Mouse (Mus musculus): Measurements from ENCODE around the gene Mtmr3.
A peak's percentile ranks its signal among the peaks of the same experiment; 100 is the strongest.

Gene Mtmr3

DNA sequence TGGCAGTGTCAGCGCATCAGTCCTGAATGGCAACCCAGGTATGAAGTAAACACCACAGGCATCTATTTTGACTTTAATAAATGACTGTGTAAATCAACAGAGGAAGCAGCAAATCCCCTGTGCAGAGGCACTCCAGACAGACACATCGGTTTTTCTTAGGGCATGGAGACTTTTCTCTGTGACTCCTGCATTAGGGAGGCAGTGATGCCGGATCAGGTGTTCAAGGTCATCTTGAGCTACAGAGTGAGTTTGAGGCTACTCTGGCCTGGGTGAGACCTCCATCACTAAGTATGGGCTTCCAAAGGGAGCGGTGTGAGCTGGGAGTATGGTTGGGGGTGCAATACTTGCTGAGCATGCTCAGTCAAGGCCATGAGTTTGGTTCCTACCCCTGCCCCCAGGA, 130.0 kb downstream of the Mtmr3 start:
- DNase-seq (ENCODE audit: low read depth, low spot score) = no peak

DNA sequence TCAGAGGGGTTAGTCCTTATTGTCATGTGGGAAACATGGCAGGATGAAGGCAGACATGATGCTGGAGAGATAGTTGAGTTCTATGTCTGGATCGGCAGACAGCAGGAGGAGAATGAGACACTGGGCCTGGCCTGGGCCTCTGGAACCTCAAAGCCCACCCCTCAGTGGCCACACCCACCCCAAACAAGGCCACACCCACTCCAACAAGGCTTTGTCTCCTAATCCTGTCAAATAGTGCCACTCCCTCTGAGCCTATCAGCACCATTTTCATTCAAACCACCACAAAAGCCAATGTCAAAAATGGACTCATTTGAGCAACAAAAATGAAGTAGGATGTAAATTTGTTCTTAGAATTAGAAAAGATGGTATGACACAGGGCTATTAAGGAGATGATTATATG, 130.5 kb downstream of the Mtmr3 start:
- DNase-seq (ENCODE audit: low read depth, low spot score) = no peak

DNA sequence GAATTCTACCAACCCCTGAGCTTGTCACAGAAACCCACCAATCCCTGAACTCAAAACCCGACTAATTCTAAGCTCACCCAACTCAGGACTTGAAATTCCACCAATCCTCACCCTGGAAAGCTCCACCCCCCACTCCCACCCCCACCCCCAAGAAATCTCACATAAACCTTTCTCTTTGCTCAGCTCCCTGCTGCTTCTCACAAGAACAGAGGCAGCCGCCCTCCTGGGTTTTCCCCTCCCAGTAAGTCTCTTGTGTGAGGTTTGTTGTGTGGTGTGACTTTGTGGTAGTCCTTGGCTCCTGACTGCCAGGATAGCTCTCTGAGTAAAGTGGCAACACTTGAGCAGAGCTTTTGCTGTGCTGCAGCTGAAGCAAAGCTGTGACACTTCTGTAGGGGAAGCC, 131.8 kb downstream of the Mtmr3 start:
- no peak for DNase-seq (ENCODE audit: low read depth, low spot score)

DNA sequence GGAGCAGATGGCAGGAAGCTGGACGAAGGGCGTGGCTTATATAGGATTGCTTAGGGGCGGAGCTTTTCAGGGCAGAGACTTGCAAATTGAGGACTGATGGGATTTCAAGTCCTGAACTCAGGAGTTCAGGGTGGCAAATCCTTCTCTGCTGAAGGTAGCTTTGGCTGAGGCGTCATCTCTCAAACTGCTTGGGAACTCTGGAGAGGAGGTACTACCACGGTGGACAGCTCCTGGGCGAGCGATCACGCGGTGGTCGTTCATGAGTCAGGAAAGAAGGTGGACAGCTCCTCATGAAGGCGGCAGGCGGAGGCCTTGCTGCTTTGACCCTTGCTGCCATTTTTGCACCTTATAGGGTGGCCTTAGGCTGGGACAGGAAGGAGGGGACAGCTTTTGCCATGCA, 133.5 kb downstream of the Mtmr3 start:
- DNase-seq (ENCODE audit: low read depth, low spot score) = no peak

DNA sequence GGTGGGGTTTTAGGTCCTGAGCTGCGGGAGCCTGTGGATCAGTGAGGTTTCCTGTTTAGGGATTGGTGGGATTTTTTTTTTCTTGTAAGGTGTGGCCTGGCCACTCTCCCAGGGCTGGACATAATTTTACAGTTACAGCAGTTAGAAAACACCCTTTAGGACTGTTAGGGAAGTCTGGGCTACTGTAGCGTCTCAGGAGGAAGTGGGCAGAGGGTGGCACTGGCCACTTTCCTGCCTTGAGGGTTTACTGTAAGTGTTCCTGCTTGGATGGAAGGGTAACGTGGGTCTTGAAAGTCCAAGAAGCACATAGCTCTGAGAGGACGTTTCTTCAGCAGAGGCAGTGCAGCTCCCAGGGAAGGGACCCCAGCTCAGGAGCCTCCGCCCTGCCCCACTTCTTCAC, 134.0 kb downstream of the Mtmr3 start:
- DNase-seq (ENCODE audit: low read depth, low spot score) = no peak

DNA sequence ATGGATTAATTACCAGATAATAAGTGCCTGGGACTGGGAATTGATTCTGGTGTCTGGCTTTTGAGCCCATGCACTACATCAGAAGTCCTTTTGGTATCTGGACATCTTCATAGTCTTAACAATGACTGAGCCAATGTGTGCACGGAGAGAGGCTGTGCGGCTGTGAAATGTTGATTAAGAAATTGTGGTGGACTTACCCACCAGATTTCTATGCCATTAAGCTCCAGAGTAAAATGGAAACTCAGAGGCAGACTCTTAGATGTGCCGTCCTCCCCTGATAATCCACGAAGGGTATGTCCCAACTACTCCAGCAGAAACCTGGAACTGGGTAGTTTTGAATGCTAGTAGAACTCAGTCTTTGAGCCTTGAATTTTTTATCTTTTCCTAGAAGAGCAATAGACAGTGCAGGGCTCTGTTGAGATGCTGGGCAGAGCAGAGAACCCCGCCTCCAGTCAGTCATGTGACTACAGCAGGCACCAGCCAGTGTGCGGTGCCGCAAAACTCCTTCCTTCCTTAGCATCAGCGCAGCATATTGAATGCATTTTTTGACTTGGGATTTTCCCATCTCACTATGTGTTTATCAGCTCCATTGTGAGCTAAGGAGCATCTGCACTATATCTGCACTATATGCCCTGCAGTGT, 139.6 kb downstream of the Mtmr3 start:
- no peak for DNase-seq (ENCODE audit: low read depth, low spot score)

DNA sequence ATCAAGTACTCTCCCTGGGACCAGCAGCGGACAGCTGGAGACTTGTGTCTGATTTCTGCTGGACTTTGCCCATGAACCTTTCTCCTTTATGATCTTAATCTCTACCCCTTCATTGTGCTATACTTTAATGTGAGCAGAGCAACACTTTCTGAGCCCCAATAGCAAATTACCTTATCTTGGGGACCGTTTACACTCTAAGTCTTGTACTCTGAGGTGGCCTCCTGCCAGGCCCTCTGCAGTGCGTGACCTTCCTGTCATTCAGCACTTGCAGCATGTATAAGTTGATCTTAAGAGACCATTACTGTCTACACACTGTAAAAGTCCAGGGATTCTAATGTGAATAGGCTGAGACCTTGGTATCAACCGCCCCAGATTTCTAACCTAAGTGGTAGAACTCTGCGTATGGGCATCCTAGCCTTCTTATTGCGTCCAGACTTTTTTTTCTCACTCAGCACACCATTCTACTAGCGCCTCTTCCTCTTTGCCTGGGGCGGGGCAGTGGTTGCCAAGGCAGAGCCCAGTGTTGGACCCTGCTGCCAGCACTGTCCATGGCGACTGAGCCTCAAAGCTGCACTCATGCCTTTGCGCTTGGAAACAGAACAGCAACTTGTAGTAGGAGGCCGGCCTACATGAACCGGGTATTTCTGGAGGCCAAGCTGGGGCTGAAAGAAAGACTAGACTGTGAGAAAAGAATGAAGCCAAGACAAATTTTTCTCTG, 142.0 kb downstream of the Mtmr3 start:
- no peak for DNase-seq (ENCODE audit: low read depth, low spot score)

DNA sequence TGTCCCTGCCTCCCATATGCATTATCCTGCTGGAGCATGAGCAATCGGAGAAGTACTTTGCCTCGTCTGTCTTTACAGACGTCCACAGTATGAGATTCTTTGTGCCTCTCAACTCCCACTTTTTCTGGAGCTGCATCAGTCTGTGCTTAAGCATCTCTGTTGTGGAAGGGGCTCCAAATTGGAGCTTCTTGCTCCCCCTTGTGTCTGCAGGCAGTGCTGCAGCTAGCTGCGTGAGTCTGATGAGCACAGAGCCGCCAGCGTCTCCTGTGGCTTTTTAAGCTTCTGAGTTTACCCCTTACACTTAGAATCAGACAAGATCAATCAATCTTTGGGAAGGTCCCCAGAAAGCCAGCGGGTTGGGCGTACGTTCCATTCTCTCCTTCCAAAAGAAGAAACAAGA, 143.5 kb downstream of the Mtmr3 start:
- DNase-seq (ENCODE audit: low read depth, low spot score) = peak; percentile 33

DNA sequence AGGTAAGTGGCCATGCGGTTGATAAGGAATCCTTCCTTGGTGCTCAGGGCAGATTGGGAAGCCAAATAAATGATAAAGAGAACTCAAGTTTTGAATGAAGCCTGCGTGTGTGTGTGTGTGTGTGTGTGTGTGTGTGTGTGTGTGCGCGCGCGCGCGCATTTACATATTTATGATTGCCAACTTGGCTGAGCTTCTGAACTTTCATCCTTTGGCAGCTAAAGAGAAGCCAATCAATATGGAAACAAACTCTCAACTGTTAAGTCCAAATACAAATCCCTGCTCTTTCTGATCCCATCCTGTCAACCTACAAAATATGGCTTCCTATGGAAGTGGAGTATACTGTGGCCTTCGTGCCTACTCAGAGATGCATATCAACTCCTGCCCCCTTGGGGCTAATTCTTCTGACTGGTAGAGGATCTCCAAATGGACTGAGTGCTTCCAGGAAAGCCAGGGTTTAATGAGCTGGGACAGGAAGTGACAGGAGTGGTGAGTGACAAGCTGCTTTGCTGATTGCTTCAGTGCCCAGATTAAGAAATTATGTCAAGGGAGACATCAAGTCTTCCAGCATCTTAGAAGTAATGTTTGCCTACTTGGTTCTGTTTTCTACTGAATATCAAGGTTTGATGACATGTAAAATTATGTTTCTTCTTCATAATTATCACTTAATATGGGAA, 148.3 kb downstream of the Mtmr3 start:
- DNase-seq (ENCODE audit: low read depth, low spot score) = no peak

DNA sequence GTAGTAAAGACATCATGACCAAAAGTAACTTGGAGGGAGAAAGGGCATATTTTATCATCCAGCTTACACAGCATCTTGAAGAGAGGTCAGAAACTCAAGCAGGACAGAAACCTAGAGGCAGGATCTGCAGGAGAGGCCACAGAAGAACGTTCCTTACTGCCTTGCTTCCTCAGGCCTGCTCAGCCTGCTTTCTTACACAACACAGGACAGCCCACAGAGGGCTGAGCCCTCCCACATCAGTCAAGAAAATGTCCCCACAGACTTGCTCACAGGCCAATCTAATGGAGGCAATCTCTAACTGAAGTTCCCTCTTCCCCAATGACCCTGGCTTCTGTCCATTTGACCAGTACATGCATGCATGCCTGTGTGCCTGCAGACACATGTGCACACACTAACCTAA, 152.4 kb downstream of the Mtmr3 start:
- DNase-seq (ENCODE audit: low read depth, low spot score) = no peak

DNA sequence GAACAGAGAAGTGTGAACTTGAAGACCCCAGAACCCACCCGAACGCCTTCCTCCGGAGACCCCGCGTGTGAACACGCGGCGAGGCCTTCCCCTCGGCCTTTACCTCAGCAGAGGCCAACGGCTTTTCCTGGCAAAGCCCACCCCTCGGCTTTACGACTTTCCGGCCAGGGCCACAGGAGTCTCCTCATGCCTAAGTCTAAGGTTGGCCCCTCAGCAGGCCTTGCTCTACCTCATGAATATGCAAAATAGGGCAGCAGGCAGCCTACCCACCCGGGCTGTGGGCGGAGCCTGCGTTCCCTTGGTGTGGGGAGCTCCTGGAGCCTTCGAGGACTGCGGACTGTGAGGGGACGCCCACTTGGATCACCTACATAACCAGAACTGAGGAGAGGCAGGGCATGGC, 153.7 kb downstream of the Mtmr3 start, which contains the start of gene Hormad2:
Gene Hormad2, minus strand, starts transcription at position 128 of the 400 bp plus-strand sequence.
- no peak for DNase-seq (ENCODE audit: low read depth, low spot score)

DNA sequence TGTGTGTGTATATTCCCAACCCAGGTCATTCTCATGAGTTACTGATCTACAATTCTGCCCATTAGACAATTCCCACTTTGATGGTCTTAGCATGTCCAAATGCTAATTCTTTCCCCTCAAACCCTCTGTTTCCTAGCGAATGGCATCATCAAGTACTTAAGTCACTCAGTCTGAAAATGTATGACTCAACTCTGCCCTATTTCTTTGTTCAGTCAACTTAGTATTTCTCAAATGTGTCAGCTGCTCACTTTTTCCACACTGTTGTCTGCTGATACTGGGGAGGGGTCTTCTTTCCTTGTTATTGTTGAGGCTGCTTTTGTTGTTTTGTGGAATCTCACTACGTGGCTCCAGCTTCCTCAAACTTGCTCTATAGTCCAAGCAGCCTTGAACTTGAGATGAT, 156.5 kb downstream of the Mtmr3 start:
- DNase-seq (ENCODE audit: low read depth, low spot score) = no peak

DNA sequence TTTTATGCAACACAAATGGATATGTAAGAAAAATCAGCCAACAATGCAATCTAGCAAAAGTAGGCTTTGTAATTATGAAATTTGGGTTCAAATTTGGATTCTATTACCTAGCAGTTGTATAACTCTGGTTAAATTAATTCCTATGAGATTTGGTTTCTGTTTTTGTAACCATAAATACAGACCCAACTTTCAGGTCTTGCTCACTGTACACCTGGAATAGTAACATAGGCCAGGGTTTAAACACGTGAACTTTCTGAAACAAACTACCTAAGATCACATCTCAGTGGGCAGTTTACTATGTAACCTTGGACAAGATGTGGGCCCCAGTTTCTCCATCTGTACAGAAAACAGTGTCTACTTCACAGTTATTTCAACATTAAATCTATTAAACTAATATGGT, 157.3 kb downstream of the Mtmr3 start:
- no peak for DNase-seq (ENCODE audit: low read depth, low spot score)

DNA sequence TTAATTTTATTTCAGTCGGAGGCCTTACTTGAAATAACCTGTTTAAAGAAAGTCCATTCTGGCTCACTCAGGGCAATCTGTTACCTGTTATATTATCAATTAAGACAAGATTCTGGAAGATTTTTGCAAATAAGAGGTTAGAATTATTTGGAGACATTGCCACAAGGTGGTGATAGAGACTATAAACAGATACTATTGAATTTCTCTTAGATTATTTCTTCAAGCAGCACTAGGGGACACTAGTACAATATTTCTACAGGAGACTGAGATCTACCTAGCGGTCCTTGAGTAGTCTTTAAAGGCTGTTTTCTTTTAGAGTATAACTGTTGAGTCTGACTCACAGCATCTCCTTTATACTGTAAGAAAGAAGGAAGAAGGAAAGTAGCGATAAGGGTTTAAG, 158.0 kb downstream of the Mtmr3 start:
- DNase-seq (ENCODE audit: low read depth, low spot score) = no peak

DNA sequence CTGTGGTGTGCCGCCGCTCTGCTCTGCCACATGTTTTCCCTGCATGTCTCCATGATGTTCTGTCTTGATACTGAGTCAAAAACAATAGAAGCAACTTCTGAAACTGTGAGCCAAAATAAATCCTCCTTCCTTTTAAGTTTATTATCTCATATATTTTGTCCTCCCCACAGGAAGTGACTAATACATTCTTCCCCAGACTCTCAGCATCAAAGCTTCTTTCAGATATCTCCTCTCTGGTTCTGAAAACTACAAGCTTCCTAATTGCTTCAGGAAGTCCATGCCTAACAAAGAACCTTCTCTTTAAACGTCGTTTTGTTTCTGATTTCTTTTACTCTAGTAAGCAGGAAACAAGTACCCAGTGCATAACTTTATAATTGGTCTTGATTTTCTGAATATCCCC, 160.2 kb downstream of the Mtmr3 start:
- no peak for DNase-seq (ENCODE audit: low read depth, low spot score)

Data from c-Kit-negative CD71-positive TER-119-positive erythroid progenitor cells, embryonic 14.5 days (primary cell).